Mouse (Mus musculus) right cerebral cortex, postnatal 4 days (tissue): Measurements from ENCODE around the gene Sh3glb1.

Experiments
- DNase-seq: peaks from one replicate; pipeline ENCODE4 v3.0.0-alpha.2; 2022

Gene Sh3glb1

GRCm38 (mm10) chr3:144714606-144715005, 5.5 kb downstream of the Sh3glb1 start:
- DNase-seq = no peak

GRCm38 (mm10) chr3:144714126-144714525, 6.0 kb downstream of the Sh3glb1 start:
- DNase-seq = no peak

- DNase-seq = no peak
Measured at GRCm38 (mm10) chr3:144711607-144712206, 8.4 kb downstream of the Sh3glb1 start.

- no peak for DNase-seq
Measured at GRCm38 (mm10) chr3:144708612-144709011, 11.5 kb downstream of the Sh3glb1 start.

GRCm38 (mm10) chr3:144703959-144704358, 16.2 kb downstream of the Sh3glb1 start:
- DNase-seq = no peak

GRCm38 (mm10) chr3:144698790-144699433, 21.2 kb downstream of the Sh3glb1 start:
- DNase-seq = no peak

- no peak for DNase-seq
Measured at GRCm38 (mm10) chr3:144697942-144698341, 22.2 kb downstream of the Sh3glb1 start.

GRCm38 (mm10) chr3:144697154-144697553, 23.0 kb downstream of the Sh3glb1 start:
- no peak for DNase-seq

- no peak for DNase-seq
Measured at GRCm38 (mm10) chr3:144694941-144695340, 25.2 kb downstream of the Sh3glb1 start.

- DNase-seq = no peak
Measured at GRCm38 (mm10) chr3:144694040-144694439, 26.1 kb downstream of the Sh3glb1 start.

GRCm38 (mm10) chr3:144692052-144692451, 28.1 kb downstream of the Sh3glb1 start:
- no peak for DNase-seq

- DNase-seq = no peak
Measured at GRCm38 (mm10) chr3:144689236-144689635, 30.9 kb downstream of the Sh3glb1 start.

- DNase-seq = no peak
Measured at GRCm38 (mm10) chr3:144688284-144688683, 31.9 kb downstream of the Sh3glb1 start.

- no peak for DNase-seq
Measured at GRCm38 (mm10) chr3:144687618-144688017, 32.5 kb downstream of the Sh3glb1 start.

- DNase-seq = no peak
Measured at GRCm38 (mm10) chr3:144686146-144686545, 34.0 kb downstream of the Sh3glb1 start.

GRCm38 (mm10) chr3:144683136-144683814, 36.9 kb downstream of the Sh3glb1 start:
- no peak for DNase-seq

- no peak for DNase-seq
Measured at GRCm38 (mm10) chr3:144681542-144681941, 38.6 kb downstream of the Sh3glb1 start.

- DNase-seq = no peak
Measured at GRCm38 (mm10) chr3:144679701-144680159, 40.4 kb downstream of the Sh3glb1 start.

- no peak for DNase-seq
Measured at GRCm38 (mm10) chr3:144679137-144679536, 41.0 kb downstream of the Sh3glb1 start.

- DNase-seq = no peak
Measured at GRCm38 (mm10) chr3:144677751-144678150, 42.4 kb downstream of the Sh3glb1 start.

GRCm38 (mm10) chr3:144676249-144676648, 43.9 kb downstream of the Sh3glb1 start:
- no peak for DNase-seq

- no peak for DNase-seq
Measured at GRCm38 (mm10) chr3:144672016-144672415, 48.1 kb downstream of the Sh3glb1 start.

GRCm38 (mm10) chr3:144669944-144670874, 49.9 kb downstream of the Sh3glb1 start:
- DNase-seq = no peak
